Mouse (Mus musculus) neural tube, embryonic 12.5 days (tissue): ENCODE results near the gene Schip1. TPM values are rescaled to one million over a fixed set of nuclear protein-coding genes. Genes with fewer than 3 reads are reported as not detected.
A peak's percentile ranks its signal among the peaks of the same experiment; 100 is the strongest.

Source experiments
- ATAC-seq: fragments of 200-750 bp; cut with Nextera tagmentation; 2 replicates; pipeline ENCODE4 v1.8.0; 2017; ENCODE audit warnings: low read depth, mild to moderate bottlenecking, moderate TSS enrichment, moderate library complexity; ENCODE audit not compliant: low FRiP score
- H3K27ac ChIP-seq: fragments of 300-500 bp; sonication (generic); 2 replicates; pipeline ENCODE4 v1.5.1; 2016
- H3K27me3 ChIP-seq: fragments of 300-500 bp; sonication (generic); replicated peaks from 2 replicates; pipeline ENCODE4 v1.6.1; 2016; ENCODE audit warnings: mild to moderate bottlenecking
- H3K36me3 ChIP-seq: fragments of 300-500 bp; sonication (generic); 2 replicates; pipeline ENCODE4 v1.6.1; 2016; ENCODE audit warnings: mild to moderate bottlenecking
- H3K4me1 ChIP-seq: fragments of 300-500 bp; sonication (generic); 2 replicates; pipeline ENCODE4 v1.6.1; 2016
- H3K4me2 ChIP-seq: fragments of 300-500 bp; sonication (generic); replicated peaks from 2 replicates; pipeline ENCODE4 v1.6.1; 2016; ENCODE audit warnings: mild to moderate bottlenecking
- H3K4me3 ChIP-seq: fragments of 300-500 bp; sonication (generic); 2 replicates; pipeline ENCODE4 v1.5.1; 2016
- H3K9ac ChIP-seq: fragments of 300-500 bp; sonication (generic); 2 replicates; pipeline ENCODE4 v1.6.1; 2016; ENCODE audit warnings: mild to moderate bottlenecking
- H3K9me3 ChIP-seq: fragments of 300-500 bp; sonication (generic); 2 replicates; pipeline ENCODE4 v1.6.1; 2016; ENCODE audit warnings: mild to moderate bottlenecking
- WGBS: fragments of 180-500 bp; shearing (Covaris S2); methylation state at CpG from one replicate; pipeline ENCODE4 v1.1.7; 2016; 5-methylcytosine and 5-hydroxymethylcytosine counted together
- polyA plus RNA-seq: library from polyadenylated mRNA; unstranded; fragments of >200 nt; fragmentation: Nextera tagmentation; extraction: Ambion mirVana; gene quantifications from 2 replicates; pipeline ENCODE4 v1.2.1, GENCODE M21; 2016

Gene Schip1
- polyA plus RNA-seq, 1 experiment from 2014 or later = 113 TPM

- Histone ChIP-seq H3K9ac (peak overlapping the region; percentile 76), H3K27me3 (no peaks in the 10 kb centered on the region), H3K36me3 (no peaks in the 10 kb centered on the region), H3K4me2 (peak overlapping the region; percentile 95), H3K4me3 (peak overlapping the region; percentile 73), H3K27ac (peak overlapping the region; percentile 67; the same call in 1 of the 2 replicates), H3K4me1 (peaks cover 15% of the 10 kb centered on the region), H3K9me3 (no peaks in the 10 kb centered on the region)
- 1% methylated on average over 12 of the region's 12 CpGs for WGBS
- ATAC-seq = peak; percentile 1; the same call in 1 of the 2 replicates
Observed at GRCm38 (mm10) chr3:68493170-68493585, 428.6 kb downstream of the Schip1 start.

GRCm38 (mm10) chr3:68493586-68494295 lies 429.1 kb downstream of the Schip1 start:
- peak overlapping the region; percentile 95 for H3K4me2 ChIP-seq
- peak overlapping the region; percentile 67; the same call in 1 of the 2 replicates for H3K27ac ChIP-seq
- H3K9me3 ChIP-seq = no peaks in the 10 kb centered on the region
- peak overlapping the region; percentile 76 for H3K9ac ChIP-seq
- WGBS = under 1% methylated on average over 62 of the region's 70 CpGs
- peak overlapping the region; percentile 73 for H3K4me3 ChIP-seq
- H3K4me1 ChIP-seq = peaks cover 15% of the 10 kb centered on the region
- peak; percentile 80 for ATAC-seq
- peaks cover 3% of the 10 kb centered on the region; the same call in 1 of the 2 replicates for H3K36me3 ChIP-seq
- no peaks in the 10 kb centered on the region for H3K27me3 ChIP-seq

- peak overlapping the region; percentile 73 for H3K4me3 ChIP-seq
- peak; percentile 52 for ATAC-seq
- WGBS = under 1% methylated on average over 68 of the region's 68 CpGs
- H3K27me3 ChIP-seq = no peaks in the 10 kb centered on the region
- H3K4me2 ChIP-seq = peak overlapping the region; percentile 95
- peak overlapping the region; percentile 76 for H3K9ac ChIP-seq
- peak overlapping the region; percentile 67; the same call in 1 of the 2 replicates for H3K27ac ChIP-seq
- peaks cover 3% of the 10 kb centered on the region; the same call in 1 of the 2 replicates for H3K36me3 ChIP-seq
- H3K9me3 ChIP-seq = no peaks in the 10 kb centered on the region
- peaks cover 15% of the 10 kb centered on the region for H3K4me1 ChIP-seq
Observed at GRCm38 (mm10) chr3:68494296-68495095, 429.9 kb downstream of the Schip1 start.

- H3K4me3 ChIP-seq = peak overlapping the region; percentile 73
- peak; percentile 67 for ATAC-seq
- H3K27ac ChIP-seq = peak overlapping the region; percentile 43; the same call in 1 of the 2 replicates
- H3K9ac ChIP-seq = peak overlapping the region; percentile 76
- H3K36me3 ChIP-seq = peaks cover 3% of the 10 kb centered on the region; the same call in 1 of the 2 replicates
- WGBS = 0% methylated on average over 38 of the region's 38 CpGs
- peaks cover 15% of the 10 kb centered on the region for H3K4me1 ChIP-seq
- no peaks in the 10 kb centered on the region for H3K27me3 ChIP-seq
- H3K9me3 ChIP-seq = no peaks in the 10 kb centered on the region
- peak overlapping the region; percentile 95 for H3K4me2 ChIP-seq
Observed at GRCm38 (mm10) chr3:68495096-68495735, 430.6 kb downstream of the Schip1 start.

GRCm38 (mm10) chr3:68495736-68496242 lies 431.2 kb downstream of the Schip1 start:
- peaks cover 15% of the 10 kb centered on the region for H3K4me1 ChIP-seq
- ATAC-seq = no peak

GRCm38 (mm10) chr3:68496513-68496912 lies 431.9 kb downstream of the Schip1 start:
- 65% methylated on average over 6 of the region's 6 CpGs for WGBS
- Histone ChIP-seq H3K4me3 (no peak overlapping the region), H3K27me3 (no peaks in the 10 kb centered on the region), H3K9ac (no peak overlapping the region), H3K9me3 (no peaks in the 10 kb centered on the region), H3K4me2 (peak overlapping the region; percentile 95), H3K27ac (no peak overlapping the region), H3K36me3 (peaks cover 3% of the 10 kb centered on the region; the same call in 1 of the 2 replicates), H3K4me1 (peaks cover 15% of the 10 kb centered on the region)
- no peak for ATAC-seq

More at GRCm38 (mm10) chr3:68495736-68496242, 431.2 kb downstream of the Schip1 start:
- peak overlapping the region; percentile 43; the same call in 1 of the 2 replicates for H3K27ac ChIP-seq
- H3K9me3 ChIP-seq = no peaks in the 10 kb centered on the region
- WGBS = 1% methylated on average over 9 of the region's 9 CpGs
- H3K36me3 ChIP-seq = peaks cover 3% of the 10 kb centered on the region; the same call in 1 of the 2 replicates
- H3K4me2 ChIP-seq = peak overlapping the region; percentile 95
- H3K9ac ChIP-seq = peak overlapping the region; percentile 76
- H3K27me3 ChIP-seq = no peaks in the 10 kb centered on the region
- H3K4me3 ChIP-seq = peak overlapping the region; percentile 73

GRCm38 (mm10) chr3:68499532-68500152 lies 435.0 kb downstream of the Schip1 start:
- H3K4me2 ChIP-seq = no peak overlapping the region
- H3K9ac ChIP-seq = no peak overlapping the region
- WGBS = 93% methylated on average over 6 of the region's 6 CpGs
- H3K27ac ChIP-seq = no peak overlapping the region
- H3K4me1 ChIP-seq = peaks cover 9% of the 10 kb centered on the region; the same call in 1 of the 2 replicates
- no peaks in the 10 kb centered on the region for H3K27me3 ChIP-seq
- H3K9me3 ChIP-seq = no peaks in the 10 kb centered on the region
- H3K4me3 ChIP-seq = no peak overlapping the region
- ATAC-seq = no peak
- peaks cover 3% of the 10 kb centered on the region; the same call in 1 of the 2 replicates for H3K36me3 ChIP-seq

- 91% methylated on average over 3 of the region's 3 CpGs for WGBS
- ATAC-seq = no peak
Observed at GRCm38 (mm10) chr3:68504838-68505237, 440.2 kb downstream of the Schip1 start.

GRCm38 (mm10) chr3:68506769-68507318 lies 442.2 kb downstream of the Schip1 start:
- WGBS = 81% methylated on average over 7 of the region's 7 CpGs
- Histone ChIP-seq H3K9ac (no peak overlapping the region), H3K27me3 (no peaks in the 10 kb centered on the region), H3K36me3 (no peaks in the 10 kb centered on the region), H3K4me3 (no peak overlapping the region), H3K9me3 (no peaks in the 10 kb centered on the region), H3K4me2 (no peak overlapping the region), H3K4me1 (peaks cover 7% of the 10 kb centered on the region), H3K27ac (no peak overlapping the region)
- no peak for ATAC-seq

More at GRCm38 (mm10) chr3:68504838-68505237, 440.2 kb downstream of the Schip1 start:
- Histone ChIP-seq H3K4me3 (no peak overlapping the region), H3K4me1 (peaks cover 3% of the 10 kb centered on the region), H3K27ac (no peak overlapping the region), H3K27me3 (no peaks in the 10 kb centered on the region), H3K9ac (no peak overlapping the region), H3K4me2 (no peak overlapping the region), H3K36me3 (no peaks in the 10 kb centered on the region), H3K9me3 (no peaks in the 10 kb centered on the region)

- Histone ChIP-seq H3K4me3 (no peak overlapping the region), H3K27ac (no peak overlapping the region), H3K9me3 (no peaks in the 10 kb centered on the region), H3K9ac (no peak overlapping the region), H3K4me2 (no peak overlapping the region), H3K4me1 (peaks cover 25% of the 10 kb centered on the region), H3K36me3 (no peaks in the 10 kb centered on the region), H3K27me3 (no peaks in the 10 kb centered on the region)
- no peak for ATAC-seq
- WGBS = 64% methylated on average over 6 of the region's 6 CpGs
Observed at GRCm38 (mm10) chr3:68508629-68509028, 444.0 kb downstream of the Schip1 start.

- no peaks in the 10 kb centered on the region for H3K36me3 ChIP-seq
- no peak overlapping the region for H3K27ac ChIP-seq
- WGBS = 84% methylated on average over 5 of the region's 5 CpGs
- H3K9me3 ChIP-seq = no peaks in the 10 kb centered on the region
- peaks cover 31% of the 10 kb centered on the region for H3K4me1 ChIP-seq
- no peak overlapping the region for H3K4me2 ChIP-seq
- no peak for ATAC-seq
- H3K9ac ChIP-seq = no peak overlapping the region
- no peak overlapping the region for H3K4me3 ChIP-seq
- H3K27me3 ChIP-seq = no peaks in the 10 kb centered on the region
Observed at GRCm38 (mm10) chr3:68510872-68511271, 446.3 kb downstream of the Schip1 start.
